ENCODE assay signal across 9 mouse cellular contexts in the genomic region with DNA sequence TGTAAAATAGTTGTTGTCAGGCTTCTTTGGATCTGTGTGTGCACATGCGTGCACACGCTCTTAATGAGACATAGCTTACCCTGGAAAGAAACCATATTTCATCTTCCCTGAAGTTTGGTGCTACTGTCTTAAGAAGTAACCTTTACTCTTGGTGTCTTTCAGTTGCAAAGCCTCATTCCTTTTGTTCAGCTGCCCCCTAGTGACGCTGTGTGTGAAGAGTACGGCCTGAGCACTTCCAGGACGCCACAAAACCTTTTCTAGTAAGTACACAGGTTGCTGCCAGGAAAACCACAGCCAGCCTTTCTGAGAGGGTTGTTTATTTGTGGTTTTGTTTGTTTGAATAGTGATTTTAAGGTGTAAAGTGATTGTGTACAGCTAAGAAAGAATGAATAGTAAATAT. TPM values are rescaled to one million over a fixed set of nuclear protein-coding genes. Genes with fewer than 3 reads are reported as not detected.
A peak's percentile ranks its signal among the peaks of the same experiment; 100 is the strongest.
DNase-seq lines count a peak whose midpoint lies in the region; ATAC-seq and TF ChIP-seq lines count a peak whose summit lies in the region.
"Had no signal": no experiment of that assay in that cellular context is flagged by ENCODE, and none has a peak within 500 bp of the region (broad histone marks: within the 10 kb centered on the region; RNA-seq: fewer than 3 reads in every experiment).

No protein-coding gene starts in this region.

- peaks cover 48% of the 10 kb centered on the region for H3K36me3 ChIP-seq in kidney, embryonic 16.5 days (ENCODE audit: insufficient read depth, low read length)
- H3K36me3 ChIP-seq in CH12.LX (replicated peaks in 1 of 2; ENCODE audit: control insufficient read depth in 1 of 2, insufficient read depth in 1 of 2, low read length in 1 of 2) = peaks cover 52 to 83% of the 10 kb centered on the region in 2 experiments
- peaks cover 61% of the 10 kb centered on the region for H3K36me3 ChIP-seq in liver, postnatal 0 days (replicated peaks; ENCODE audit: insufficient read depth, low read length)

- H3K9ac ChIP-seq in kidney, embryonic 16.5 days (replicated peaks; ENCODE audit: low read length) = no peak overlapping the region
- H3K9ac ChIP-seq in CH12.LX (ENCODE audit: insufficient read depth, low read depth) = no peak overlapping the region
- no peak overlapping the region for H3K9ac ChIP-seq in liver, postnatal 0 days (replicated peaks)

- no peak for TF ChIP-seq EP300 in CH12.LX (IDR thresholded peaks at IDR 0.05; ENCODE audit: low read length)
- no peak for TF ChIP-seq EP300 in liver, postnatal 0 days (IDR thresholded peaks at IDR 0.05; ENCODE audit: low read depth)

- dilution Hi-C loops in CH12.LX (cut with MboI; ENCODE audit: extremely low pct_ligation_motif_present, extremely low pct_unique_long_range_greater_than_20kb, low sequenced_read_pairs) = no loop called here

- 45% methylated on average over 5 of the region's 5 CpGs for whole genome bisulfite sequencing in kidney, embryonic 16.5 days
- WGBS in liver, postnatal 0 days (ENCODE audit: insufficient replicate concordance) = 49% methylated on average over 5 of the region's 5 CpGs

- intact Hi-C loops in gastrocnemius, postnatal 14 days (cut with DNase I; ENCODE audit: low total_unique reads) = no loop called here

- no peaks in the 10 kb centered on the region for H3K4me1 ChIP-seq in kidney, embryonic 16.5 days (ENCODE audit: insufficient read depth, low read length)
- no peaks in the 10 kb centered on the region for H3K4me1 ChIP-seq in CH12.LX (ENCODE audit: control insufficient read depth in 1 of 2, insufficient read depth in 2 of 2)
- H3K4me1 ChIP-seq in liver, postnatal 0 days (ENCODE audit: insufficient read depth) = no peaks in the 10 kb centered on the region
- H3K4me1 ChIP-seq: megakaryocyte, embryonic 14.5 days had no signal

- peaks cover 9% of the 10 kb centered on the region for H3K79me2 ChIP-seq in CH12.LX (replicated peaks; ENCODE audit: control insufficient read depth, extremely low read depth, insufficient read depth, poor library complexity, severe bottlenecking)

- H3K27me3 ChIP-seq in kidney, embryonic 16.5 days (ENCODE audit: insufficient read depth, low read length) = no peaks in the 10 kb centered on the region
- H3K27me3 ChIP-seq in CH12.LX (replicated peaks) = no peaks in the 10 kb centered on the region
- no peaks in the 10 kb centered on the region for H3K27me3 ChIP-seq in liver, postnatal 0 days (ENCODE audit: insufficient read depth, low read length)
- H3K27me3 ChIP-seq: megakaryocyte, embryonic 14.5 days had no signal

- in situ Hi-C loops in CH12.LX (cut with MboI; ENCODE audit: low pct_ligation_motif_present, low pct_unique_long_range_greater_than_20kb, low sequenced_read_pairs) = no loop called here

- TF ChIP-seq POLR2A in CH12.LX (IDR thresholded peaks at IDR 0.05; ENCODE audit: low read depth, low read length) = no peak

- no peak overlapping the region for H3K27ac ChIP-seq in kidney, embryonic 16.5 days (ENCODE audit: low read length)
- no peak overlapping the region for H3K27ac ChIP-seq in CH12.LX (ENCODE audit: insufficient read depth, low read depth)
- H3K27ac ChIP-seq in liver, postnatal 0 days (ENCODE audit: low read depth) = no peak overlapping the region

- ATAC-seq in kidney, embryonic 16.5 days (ENCODE audit: low FRiP score, low TSS enrichment) = no peak
- ATAC-seq in liver, postnatal 0 days = peak; percentile 31; the same call in 1 of the 2 replicates

- DNase-seq in kidney, adult 11 months = peak; percentile 53
- peak; percentile 46 for DNase-seq in CH12.LX (ENCODE audit: extremely low read depth)
- peak; percentile 54 for DNase-seq in adrenal gland, postnatal 25 days
- peak; percentile 61 for DNase-seq in gastrocnemius, postnatal 14 days
- peak; percentile 55 for DNase-seq in liver, postnatal 0 days
- peak; percentile 56 to 74 for DNase-seq in spleen, postnatal 4 days (ENCODE audit: low spot score in 2 of 2)
- DNase-seq in frontal cortex, postnatal 25 days (ENCODE audit: low spot score in 2 of 2) = no peak

- peak; percentile 75 for TF ChIP-seq RAD21 in CH12.LX (IDR thresholded peaks at IDR 0.05; ENCODE audit: low read depth, low read length)

- no peak overlapping the region for H3K4me3 ChIP-seq in kidney, embryonic 16.5 days (ENCODE audit: low read length)
- H3K4me3 ChIP-seq in CH12.LX (replicated peaks in 1 of 3; ENCODE audit: low read depth in 2 of 3, low read length in 2 of 3, poor library complexity in 1 of 3) = no peak overlapping the region
- H3K4me3 ChIP-seq in liver, postnatal 0 days (ENCODE audit: low read depth, low read length) = no peak overlapping the region
- H3K4me3 ChIP-seq: megakaryocyte, embryonic 14.5 days had no signal

- no peak overlapping the region for H3K4me2 ChIP-seq in kidney, embryonic 16.5 days (replicated peaks; ENCODE audit: low read depth, low read length)
- no peak overlapping the region for H3K4me2 ChIP-seq in CH12.LX (ENCODE audit: insufficient read depth, low read depth, poor library complexity, severe bottlenecking)
- H3K4me2 ChIP-seq in liver, postnatal 0 days (ENCODE audit: low read depth, low read length) = no peak overlapping the region

- TF ChIP-seq CTCF in CH12.LX (conservative IDR thresholded peaks at IDR 0.05 in 1 of 2, IDR thresholded peaks at IDR 0.05 in 1 of 2; ENCODE audit: low read depth in 2 of 2, low read length in 2 of 2) = peak in 1 of 2 experiments; percentile 78; a peak in 3 of 4 replicates
- peak; percentile 75 for TF ChIP-seq CTCF in liver, postnatal 0 days (IDR thresholded peaks at IDR 0.05; ENCODE audit: low read depth)

- no peaks in the 10 kb centered on the region for H3K9me3 ChIP-seq in kidney, embryonic 16.5 days (ENCODE audit: low read length)
- no peaks in the 10 kb centered on the region for H3K9me3 ChIP-seq in CH12.LX (replicated peaks; ENCODE audit: low read length)
- H3K9me3 ChIP-seq in liver, postnatal 0 days (ENCODE audit: low read length) = no peaks in the 10 kb centered on the region
- H3K9me3 ChIP-seq: megakaryocyte, embryonic 14.5 days had no signal

TF ChIP-seq in CH12.LX, 34 proteins besides CTCF, POLR2A, EP300 and RAD21:
- TF ChIP-seq ETS1 (conservative IDR thresholded peaks at IDR 0.05; ENCODE audit: low read depth, low read length) = no peak
- peak; percentile 62 for TF ChIP-seq SMC3 (IDR thresholded peaks at IDR 0.05; ENCODE audit: low read depth, low read length)

RNA-seq across cellular contexts. Expression of gene Pms2, which starts 7.7 kb away (rescaled TPM):
- polyA plus RNA-seq in kidney, embryonic 16.5 days (2015; fragmentation: Nextera tagmentation; extraction: Ambion mirVana) = 26.8 and 31.9 TPM in 2 replicates
- 22.2 and 25.9 TPM in 2 replicates for total RNA-seq in CH12.LX (2012; rRNA removed)
- 29.6 and 31.8 TPM in 2 replicates for total RNA-seq in CH12.LX (2014; rRNA removed)
- polyA plus RNA-seq in CH12.LX (2012; ENCODE audit: insufficient read length, low read depth) = 25.6 and 29.9 TPM in 2 replicates
- total RNA-seq in adrenal gland, postnatal 25 days (2021) = 9.4 and 11.0 TPM in 2 replicates
- total RNA-seq in gastrocnemius, postnatal 14 days (2021) = 1 to 10 TPM; 4.2 to 5.5 TPM
- 5.6 and 6.6 TPM in 2 replicates for polyA plus RNA-seq in liver, postnatal 0 days (2015; fragmentation: Nextera tagmentation; extraction: Ambion mirVana)

RNA-seq across cellular contexts. Expression of gene Aimp2, which starts 7.8 kb away (rescaled TPM):
- 103 and 110 TPM in 2 replicates for polyA plus RNA-seq in kidney, embryonic 16.5 days (2015; fragmentation: Nextera tagmentation; extraction: Ambion mirVana)
- total RNA-seq in CH12.LX (2012; rRNA removed) (110 and 131 TPM in 2 replicates), CH12.LX (2014; rRNA removed) (98.5 and 111 TPM in 2 replicates)
- polyA plus RNA-seq in CH12.LX (2012; ENCODE audit: insufficient read length, low read depth) = 144 and 154 TPM in 2 replicates
- total RNA-seq in adrenal gland, postnatal 25 days (2021) = 38.3 and 44.5 TPM in 2 replicates
- 100 to 1,000 TPM in 1 of 2 experiments, 10 to 100 TPM in 1; 99.6 to 114 TPM for total RNA-seq in gastrocnemius, postnatal 14 days (2021)
- polyA plus RNA-seq in liver, postnatal 0 days (2015; fragmentation: Nextera tagmentation; extraction: Ambion mirVana) = 22.2 and 25.4 TPM in 2 replicates

RNA-seq across cellular contexts. Expression of gene Gm42421, which starts 10.6 kb away (rescaled TPM):
- polyA plus RNA-seq in kidney, embryonic 16.5 days (2015; fragmentation: Nextera tagmentation; extraction: Ambion mirVana) = 0.67 TPM in 1 of 2 replicates, not detected in the other
- 1.0 TPM in 1 of 2 replicates, not detected in the other for total RNA-seq in CH12.LX (2012; rRNA removed)
- 0.59 TPM in 1 of 2 replicates, not detected in the other for total RNA-seq in CH12.LX (2014; rRNA removed)
- 1.3 and 1.4 TPM in 2 replicates for polyA plus RNA-seq in CH12.LX (2012; ENCODE audit: insufficient read length, low read depth)
- total RNA-seq in adrenal gland, postnatal 25 days (2021) = 1.8 TPM in 1 of 2 replicates, not detected in the other
- total RNA-seq in gastrocnemius, postnatal 14 days (2021) = not detected
- polyA plus RNA-seq in liver, postnatal 0 days (2015; fragmentation: Nextera tagmentation; extraction: Ambion mirVana) = 0.19 TPM in 1 of 2 replicates, not detected in the other

RNA-seq across cellular contexts. Expression of gene Rsph10b, which starts 15.4 kb away (rescaled TPM):
- 0.45 and 0.73 TPM in 2 replicates for polyA plus RNA-seq in kidney, embryonic 16.5 days (2015; fragmentation: Nextera tagmentation; extraction: Ambion mirVana)
- total RNA-seq in CH12.LX (2012; rRNA removed) = 0.25 and 0.30 TPM in 2 replicates
- total RNA-seq in CH12.LX (2014; rRNA removed) = 0.28 TPM in 1 of 2 replicates, not detected in the other
- 0.31 and 0.34 TPM in 2 replicates for polyA plus RNA-seq in CH12.LX (2012; ENCODE audit: insufficient read length, low read depth)
- 3.8 and 4.9 TPM in 2 replicates for total RNA-seq in adrenal gland, postnatal 25 days (2021)
- under 1 TPM; 0.25 to 0.84 TPM for total RNA-seq in gastrocnemius, postnatal 14 days (2021)
- 0.19 and 0.23 TPM in 2 replicates for polyA plus RNA-seq in liver, postnatal 0 days (2015; fragmentation: Nextera tagmentation; extraction: Ambion mirVana)

RNA-seq across cellular contexts. Expression of gene Ankrd61, which starts 19.9 kb away (rescaled TPM):
- polyA plus RNA-seq in kidney, embryonic 16.5 days (2015; fragmentation: Nextera tagmentation; extraction: Ambion mirVana) = 0.29 and 0.62 TPM in 2 replicates
- total RNA-seq in CH12.LX (2012; rRNA removed) (0.08 and 0.13 TPM in 2 replicates), CH12.LX (2014; rRNA removed) (not detected in 2 replicates)
- 0.50 and 0.89 TPM in 2 replicates for polyA plus RNA-seq in CH12.LX (2012; ENCODE audit: insufficient read length, low read depth)
- total RNA-seq in adrenal gland, postnatal 25 days (2021) = 0.21 TPM in 1 of 2 replicates, not detected in the other
- total RNA-seq in gastrocnemius, postnatal 14 days (2021) = not detected
- polyA plus RNA-seq in liver, postnatal 0 days (2015; fragmentation: Nextera tagmentation; extraction: Ambion mirVana) = 0.07 TPM in 1 of 2 replicates, not detected in the other

Comparison
In these comparisons a context has a peak if more than half of its experiments do, and no peak if none do; other contexts are left out.
1. DNase-seq: peak in kidney, adult 11 months (single experiment), CH12.LX (single experiment), adrenal gland, postnatal 25 days (single experiment), gastrocnemius, postnatal 14 days (single experiment), liver, postnatal 0 days (single experiment) and spleen, postnatal 4 days (2 of 2); none in frontal cortex, postnatal 25 days (0 of 2).